Mouse (Mus musculus) cerebellum, adult 9-10 months (tissue): Measurements from ENCODE around the gene Trp53i13.

ENCODE experiments used
- DNase-seq: peaks from one replicate; pipeline ENCODE4 v3.0.0; 2022

The Trp53i13 gene

GRCm38 (mm10) chr11:77491502-77492291 is 24.1 kb downstream of the Trp53i13 start:
- DNase-seq = peak; percentile 75

GRCm38 (mm10) chr11:77491123-77491501 is 24.7 kb downstream of the Trp53i13 start:
- peak; percentile 90 for DNase-seq

- no peak for DNase-seq
Measured at GRCm38 (mm10) chr11:77490451-77490850, 25.3 kb downstream of the Trp53i13 start.

GRCm38 (mm10) chr11:77489591-77490235 is 26.1 kb downstream of the Trp53i13 start, which contains the start of gene Ankrd13b:
TSS of gene Ankrd13b (minus strand) at chr11:77489678.
- DNase-seq = peak; percentile 86

- DNase-seq = peak; percentile 66
Measured at GRCm38 (mm10) chr11:77488771-77489581, 26.8 kb downstream of the Trp53i13 start.

- DNase-seq = peak; percentile 78
Measured at GRCm38 (mm10) chr11:77486798-77487197, 29.0 kb downstream of the Trp53i13 start.

GRCm38 (mm10) chr11:77485229-77485628 is 30.6 kb downstream of the Trp53i13 start:
- DNase-seq = no peak

GRCm38 (mm10) chr11:77483510-77484255 is 32.1 kb downstream of the Trp53i13 start:
- DNase-seq = no peak

- DNase-seq = peak; percentile 54
Measured at GRCm38 (mm10) chr11:77483043-77483442, 32.7 kb downstream of the Trp53i13 start.

- DNase-seq = no peak
Measured at GRCm38 (mm10) chr11:77476895-77477294, 38.9 kb downstream of the Trp53i13 start.

- DNase-seq = no peak
Measured at GRCm38 (mm10) chr11:77476216-77476615, 39.6 kb downstream of the Trp53i13 start.

GRCm38 (mm10) chr11:77472775-77473174 is 43.0 kb downstream of the Trp53i13 start:
- DNase-seq = no peak

GRCm38 (mm10) chr11:77471407-77471806 is 44.4 kb downstream of the Trp53i13 start:
- no peak for DNase-seq

- no peak for DNase-seq
Measured at GRCm38 (mm10) chr11:77468397-77468796, 47.4 kb downstream of the Trp53i13 start.

- peak; percentile 79 for DNase-seq
Measured at GRCm38 (mm10) chr11:77467784-77468183, 48.0 kb downstream of the Trp53i13 start.

GRCm38 (mm10) chr11:77467157-77467556 is 48.6 kb downstream of the Trp53i13 start:
- DNase-seq = no peak

- no peak for DNase-seq
Measured at GRCm38 (mm10) chr11:77466544-77466943, 49.2 kb downstream of the Trp53i13 start.

GRCm38 (mm10) chr11:77465111-77465510 is 50.7 kb downstream of the Trp53i13 start:
- no peak for DNase-seq

GRCm38 (mm10) chr11:77464684-77465083 is 51.1 kb downstream of the Trp53i13 start:
- no peak for DNase-seq

- no peak for DNase-seq
Measured at GRCm38 (mm10) chr11:77463786-77464185, 52.0 kb downstream of the Trp53i13 start.

GRCm38 (mm10) chr11:77463101-77463445 is 52.7 kb downstream of the Trp53i13 start:
- no peak for DNase-seq

GRCm38 (mm10) chr11:77462283-77463100 is 53.3 kb downstream of the Trp53i13 start, which contains the start of gene Coro6:
TSS of gene Coro6 (plus strand) at chr11:77462411.
- no peak for DNase-seq
